Mouse (Mus musculus) spleen, postnatal 4 days (tissue): Measurements from ENCODE around the gene Cxcr5.

ENCODE experiments used
- DNase-seq, 2 experiments: peaks; one replicate each; pipeline ENCODE4 v3.0.0; 2022; ENCODE audit warnings: low spot score in 2 of 2

Cxcr5 gene

GRCm38 (mm10) chr9:44479628-44480428, 81.8 kb downstream of the Cxcr5 start:
- DNase-seq: peak; percentile 63 to 85

- DNase-seq: no peak
These were observed 82.6 kb downstream of the Cxcr5 start for GRCm38 (mm10) chr9:44478959-44479605.

- DNase-seq: no peak
These were observed 83.3 kb downstream of the Cxcr5 start for GRCm38 (mm10) chr9:44478229-44478921.

- peak in 1 of 2 experiments; percentile 73 for DNase-seq
These were observed 84.1 kb downstream of the Cxcr5 start for GRCm38 (mm10) chr9:44477339-44478228.

GRCm38 (mm10) chr9:44475936-44476335, 85.7 kb downstream of the Cxcr5 start:
- no peak for DNase-seq

- no peak for DNase-seq
These were observed 87.3 kb downstream of the Cxcr5 start for GRCm38 (mm10) chr9:44474327-44474726.

GRCm38 (mm10) chr9:44473184-44473583, 88.5 kb downstream of the Cxcr5 start:
- peak in 1 of 2 experiments; percentile 63 for DNase-seq

GRCm38 (mm10) chr9:44468800-44469199, 92.9 kb downstream of the Cxcr5 start:
- no peak for DNase-seq

- DNase-seq: no peak
These were observed 93.5 kb downstream of the Cxcr5 start for GRCm38 (mm10) chr9:44468224-44468623.

- DNase-seq: no peak
These were observed 99.7 kb downstream of the Cxcr5 start for GRCm38 (mm10) chr9:44461950-44462349.
